Mouse (Mus musculus): ENCODE measurements around the gene Nagpa.

DNA sequence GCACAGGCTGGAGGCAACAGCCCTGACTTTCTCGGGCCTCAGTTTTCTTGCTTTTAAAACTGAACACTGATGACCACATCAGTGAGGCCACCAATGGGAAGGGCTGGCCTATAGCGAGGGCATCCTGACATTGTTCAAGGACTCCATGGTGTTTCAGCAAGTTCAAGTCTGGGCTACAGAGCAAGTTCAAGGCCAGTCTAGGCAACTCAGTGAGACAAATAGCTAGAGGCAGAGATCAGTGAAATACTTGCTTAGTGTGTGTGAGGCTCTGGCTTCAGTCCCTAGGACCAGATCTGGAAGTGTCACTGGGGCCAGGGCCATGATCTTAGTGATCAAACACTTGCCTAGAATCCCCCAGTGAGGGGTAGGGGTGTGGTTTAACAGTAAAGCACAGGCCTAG lies 35.8 kb downstream of the Nagpa start:
- no peak for TF ChIP-seq CTCF (IDR thresholded peaks at IDR 0.05; ENCODE audit: insufficient read depth, low read length)
- TF ChIP-seq POLR2A (IDR thresholded peaks at IDR 0.05; ENCODE audit: borderline replicate concordance, extremely low read depth, low read depth, low read length) = no peak

All from lung, adult 2 months (tissue).